Mouse (Mus musculus) testis, adult 2 months (tissue): ENCODE measurements at regions not wholly inside any gene's neighbourhood (a gene's known extent, or its start where the extent isn't known, plus 50 kb on each side); places are given as distances from the start of the nearest gene placed in this dataset.

Source experiments
- CTCF ChIP-seq: fragments of 200-500 bp; IDR thresholded peaks from 2 replicates; pipeline ENCODE4 v1.5.1; 2012; ENCODE audit warnings: low read depth, mild to moderate bottlenecking, inconsistent platforms, low read length, moderate library complexity; ENCODE audit not compliant: control insufficient read depth, insufficient read depth, insufficient replicate concordance
- POLR2A ChIP-seq: fragments of 200-500 bp; IDR thresholded peaks from 2 replicates; pipeline ENCODE4 v1.6.1; 2012; ENCODE audit warnings: low read depth, mild to moderate bottlenecking, inconsistent platforms, low read length, moderate library complexity; ENCODE audit not compliant: control insufficient read depth

GRCm38 (mm10) chr3:115467850-115468249 is 247.0 kb downstream of the S1pr1 start:
- TF ChIP-seq CTCF (no peak), POLR2A (no peak)
